In the genomic region with DNA sequence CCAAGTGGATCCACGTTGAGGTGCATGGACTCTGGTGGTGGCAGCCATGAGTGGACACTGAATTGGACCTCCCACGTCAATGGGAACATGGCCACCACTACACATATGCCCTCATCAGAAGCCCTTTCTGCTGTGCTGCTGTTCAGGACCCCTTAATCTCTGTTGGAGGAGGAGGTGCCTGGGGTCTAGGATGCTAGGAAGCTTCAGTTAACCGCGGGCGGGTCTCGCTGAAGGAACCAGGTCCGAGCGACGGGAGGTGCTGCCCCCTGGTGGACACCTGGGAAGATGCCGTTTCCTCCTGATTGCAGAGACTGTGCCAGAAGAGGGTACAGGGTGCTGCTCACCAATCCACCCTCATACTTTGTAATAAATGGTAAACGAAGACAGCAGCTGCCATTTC, we compare ENCODE assay signal across 8 mouse cellular contexts. TPM values are rescaled to one million over a fixed set of nuclear protein-coding genes. Genes with fewer than 3 reads are reported as not detected.
DNase-seq lines count a peak whose midpoint lies in the region; ATAC-seq and TF ChIP-seq lines count a peak whose summit lies in the region.
"Had no signal": no experiment of that assay in that cellular context is flagged by ENCODE, and none has a peak within 500 bp of the region (broad histone marks: within the 10 kb centered on the region; RNA-seq: fewer than 3 reads in every experiment).

No protein-coding gene starts in this region.

- H3K9ac ChIP-seq in embryonic facial prominence, embryonic 11.5 days (replicated peaks; ENCODE audit: low read length): 0 out of 2 replicates have a peak overlapping the region, but pooled peaks have one; percentile 18

- no peak for ATAC-seq in embryonic facial prominence, embryonic 11.5 days (replicated peaks; ENCODE audit: insufficient number of reproducible peaks, low FRiP score, low TSS enrichment, low read depth)
- ATAC-seq in megakaryocyte, adult 5-6 weeks (ENCODE audit: poor library complexity, severe bottlenecking): peak; percentile 53

- H3K4me3 ChIP-seq in E14TG2a.4 (replicated peaks; ENCODE audit: low read length): no peak overlapping the region
- no peak overlapping the region for H3K4me3 ChIP-seq in embryonic facial prominence, embryonic 11.5 days (ENCODE audit: low read depth, low read length)

- WGBS in embryonic facial prominence, embryonic 11.5 days: 8% methylated on average over 11 of the region's 11 CpGs

- DNase-seq in adrenal gland, adult (ENCODE audit: inconsistent age in 2 of 2, low spot score in 1 of 2): peak; percentile 75 to 89
- peak; percentile 80 for DNase-seq in embryonic facial prominence, embryonic 11.5 days (ENCODE audit: low spot score)
- peak; percentile 72 to 76 for DNase-seq in heart, postnatal 14 days
- DNase-seq in layer of hippocampus, postnatal 36 days: peak; percentile 65 to 66
- peak; percentile 85 for DNase-seq in right cerebral cortex, postnatal 4 days

- H3K4me1 ChIP-seq in E14TG2a.4 (replicated peaks; ENCODE audit: low read depth, low read length): peaks cover 48% of the 10 kb centered on the region
- peaks cover 2% of the 10 kb centered on the region; the same call in 1 of the 2 replicates for H3K4me1 ChIP-seq in embryonic facial prominence, embryonic 11.5 days (ENCODE audit: control insufficient read depth, insufficient read depth, low read length)

- no peak overlapping the region for H3K27ac ChIP-seq in embryonic facial prominence, embryonic 11.5 days (replicated peaks; ENCODE audit: low read depth, low read length)

- TF ChIP-seq CTCF in E14TG2a.4 (conservative IDR thresholded peaks at IDR 0.05; ENCODE audit: low read length): peak; percentile 84

- H3K27me3 ChIP-seq in E14TG2a.4 (ENCODE audit: insufficient read depth, low read length): peaks cover 40% of the 10 kb centered on the region
- H3K27me3 ChIP-seq in embryonic facial prominence, embryonic 11.5 days (ENCODE audit: control insufficient read depth, insufficient read depth, low read length): no peaks in the 10 kb centered on the region; the same call in 1 of the 2 replicates

- no peaks in the 10 kb centered on the region for H3K9me3 ChIP-seq in E14TG2a.4 (ENCODE audit: low read length)
- H3K9me3 ChIP-seq in embryonic facial prominence, embryonic 11.5 days (replicated peaks; ENCODE audit: control insufficient read depth, low read length): no peaks in the 10 kb centered on the region

- intact Hi-C loops in heart, postnatal 14 days (cut with DNase I): loop anchor here (1.0 to 5.0 kb wide), 3 partner anchors 20 to 418 kb away; no protein-coding TSS in a partner anchor

- no peaks in the 10 kb centered on the region for H3K36me3 ChIP-seq in E14TG2a.4 (ENCODE audit: insufficient read depth, low read length)
- H3K36me3 ChIP-seq in embryonic facial prominence, embryonic 11.5 days (replicated peaks; ENCODE audit: control insufficient read depth, insufficient read depth, low read depth, low read length): no peaks in the 10 kb centered on the region

- no peak overlapping the region for H3K4me2 ChIP-seq in embryonic facial prominence, embryonic 11.5 days (ENCODE audit: low read depth, low read length)

RNA-seq across cellular contexts. Expression of gene Smg9, which starts 14.6 kb away (rescaled TPM):
- 13.8 and 18.6 TPM in 2 replicates for polyA plus RNA-seq in embryonic facial prominence, embryonic 11.5 days (2014; fragmentation: Nextera tagmentation; extraction: Ambion mirVana)
- 10 to 100 TPM in 1 of 2 experiments, 1 to 10 TPM in 1; 9.4 to 10.2 TPM for total RNA-seq in heart, postnatal 14 days (2021)
- 10 to 100 TPM; 33.8 to 39.0 TPM for total RNA-seq in layer of hippocampus, postnatal 36 days (2021)
- 21.6 and 22.3 TPM in 2 replicates for total RNA-seq in megakaryocyte, adult 5-6 weeks (2015)
- total RNA-seq in megakaryocyte, adult 5-6 weeks (2017): 16.7 and 30.3 TPM in 2 replicates

RNA-seq across cellular contexts. Expression of gene Kcnn4, which starts 14.8 kb away (rescaled TPM):
- polyA plus RNA-seq in embryonic facial prominence, embryonic 11.5 days (2014; fragmentation: Nextera tagmentation; extraction: Ambion mirVana): 2.2 and 2.3 TPM in 2 replicates
- 1 to 10 TPM; 1.0 to 3.3 TPM for total RNA-seq in heart, postnatal 14 days (2021)
- total RNA-seq in layer of hippocampus, postnatal 36 days (2021): under 1 TPM; 0.17 to 0.48 TPM
- 5.9 and 7.6 TPM in 2 replicates for total RNA-seq in megakaryocyte, adult 5-6 weeks (2015)
- 14.2 and 17.0 TPM in 2 replicates for total RNA-seq in megakaryocyte, adult 5-6 weeks (2017)

RNA-seq across cellular contexts. Expression of gene Lypd5, which starts 35.8 kb away (rescaled TPM):
- polyA plus RNA-seq in embryonic facial prominence, embryonic 11.5 days (2014; fragmentation: Nextera tagmentation; extraction: Ambion mirVana): not detected in 2 replicates
- total RNA-seq in heart, postnatal 14 days (2021): not detected
- total RNA-seq in layer of hippocampus, postnatal 36 days (2021): not detected
- not detected in 2 replicates for total RNA-seq in megakaryocyte, adult 5-6 weeks (2015)
- not detected in 2 replicates for total RNA-seq in megakaryocyte, adult 5-6 weeks (2017)
- total RNA-seq: layer of hippocampus, adult 8-10 months had no signal

RNA-seq across cellular contexts. Expression of gene Tescl, which starts 51.1 kb away (rescaled TPM):
- polyA plus RNA-seq in embryonic facial prominence, embryonic 11.5 days (2014; fragmentation: Nextera tagmentation; extraction: Ambion mirVana): not detected in 2 replicates
- not detected for total RNA-seq in heart, postnatal 14 days (2021)
- total RNA-seq in layer of hippocampus, postnatal 36 days (2021): not detected
- not detected in 2 replicates for total RNA-seq in megakaryocyte, adult 5-6 weeks (2015)
- not detected in 2 replicates for total RNA-seq in megakaryocyte, adult 5-6 weeks (2017)
- total RNA-seq: layer of hippocampus, adult 8-10 months had no signal
